Mouse (Mus musculus) limb, embryonic 15.5 days (tissue): ENCODE data around the gene Alx1. TPM values are rescaled to one million over a fixed set of nuclear protein-coding genes. Genes with fewer than 3 reads are reported as not detected.

Experiments used
- ATAC-seq: fragments of 200-750 bp; cut with Nextera tagmentation; 2 replicates; pipeline ENCODE4 v1.8.0; 2017; ENCODE audit warnings: low read depth, moderate TSS enrichment; ENCODE audit not compliant: insufficient number of reproducible peaks, low FRiP score, low TSS enrichment
- H3K27ac ChIP-seq: fragments of 300-500 bp; sonication (generic); 2 replicates; pipeline ENCODE4 v1.5.1; 2015; ENCODE audit warnings: moderate library complexity, mild to moderate bottlenecking, inconsistent platforms
- H3K27me3 ChIP-seq: fragments of 300-500 bp; sonication (generic); 2 replicates; pipeline ENCODE4 v1.6.1; 2015; ENCODE audit warnings: inconsistent platforms
- H3K36me3 ChIP-seq: fragments of 300-500 bp; sonication (generic); 2 replicates; pipeline ENCODE4 v1.6.1; 2015; ENCODE audit warnings: inconsistent platforms
- H3K4me1 ChIP-seq: fragments of 300-500 bp; sonication (generic); 2 replicates; pipeline ENCODE4 v1.6.1; 2015; ENCODE audit warnings: inconsistent platforms
- H3K4me2 ChIP-seq: fragments of 300-500 bp; sonication (generic); 2 replicates; pipeline ENCODE4 v1.6.1; 2015; ENCODE audit warnings: mild to moderate bottlenecking, inconsistent platforms
- H3K4me3 ChIP-seq: fragments of 300-500 bp; sonication (generic); 2 replicates; pipeline ENCODE4 v1.5.1; 2015; ENCODE audit warnings: mild to moderate bottlenecking, inconsistent platforms
- H3K9ac ChIP-seq: fragments of 300-500 bp; sonication (generic); 2 replicates; pipeline ENCODE4 v1.6.1; 2015; ENCODE audit warnings: inconsistent platforms
- H3K9me3 ChIP-seq: fragments of 300-500 bp; sonication (generic); 2 replicates; pipeline ENCODE4 v1.6.1; 2016; ENCODE audit warnings: inconsistent platforms
- WGBS: fragments of 180-500 bp; shearing (Covaris S2); methylation state at CpG from one replicate; pipeline ENCODE4 v1.1.7; 2015; 5-methylcytosine and 5-hydroxymethylcytosine counted together
- polyA plus RNA-seq: library from polyadenylated mRNA; unstranded; fragments of >200 nt; fragmentation: Nextera tagmentation; extraction: Ambion mirVana; gene quantifications from 2 replicates; pipeline ENCODE4 v1.2.1, GENCODE M21; 2015

The Alx1 gene
- polyA plus RNA-seq, 1 experiment from 2014 or later, result 1.4 TPM

- no peak for ATAC-seq
- no peak overlapping the region for H3K9ac ChIP-seq
- no peaks in the 10 kb centered on the region for H3K27me3 ChIP-seq
- WGBS, result 66% methylated on average over 2 of the region's 2 CpGs
- no peaks in the 10 kb centered on the region for H3K9me3 ChIP-seq
- no peak overlapping the region for H3K27ac ChIP-seq
- no peaks in the 10 kb centered on the region for H3K4me1 ChIP-seq
- no peak overlapping the region for H3K4me3 ChIP-seq
- no peak overlapping the region for H3K4me2 ChIP-seq
- H3K36me3 ChIP-seq, result no peaks in the 10 kb centered on the region
These were observed 27.5 kb downstream of the Alx1 start for GRCm38 (mm10) chr10:103002556-103002955.

GRCm38 (mm10) chr10:103000902-103001301 is 29.1 kb downstream of the Alx1 start:
- Histone ChIP-seq H3K27me3 (no peaks in the 10 kb centered on the region), H3K36me3 (no peaks in the 10 kb centered on the region), H3K4me3 (no peak overlapping the region), H3K4me1 (no peaks in the 10 kb centered on the region), H3K27ac (no peak overlapping the region), H3K4me2 (no peak overlapping the region), H3K9ac (no peak overlapping the region), H3K9me3 (no peaks in the 10 kb centered on the region)
- ATAC-seq, result no peak
- WGBS, result 22% methylated on average over 8 of the region's 8 CpGs

GRCm38 (mm10) chr10:102999584-102999983 is 30.4 kb downstream of the Alx1 start:
- H3K27ac ChIP-seq, result no peak overlapping the region
- ATAC-seq, result no peak
- no peaks in the 10 kb centered on the region for H3K36me3 ChIP-seq
- no peaks in the 10 kb centered on the region for H3K9me3 ChIP-seq
- H3K4me1 ChIP-seq, result no peaks in the 10 kb centered on the region
- H3K27me3 ChIP-seq, result no peaks in the 10 kb centered on the region
- H3K9ac ChIP-seq, result no peak overlapping the region
- no peak overlapping the region for H3K4me2 ChIP-seq
- H3K4me3 ChIP-seq, result no peak overlapping the region

- Histone ChIP-seq H3K27ac (no peak overlapping the region), H3K9me3 (no peaks in the 10 kb centered on the region), H3K4me3 (no peak overlapping the region), H3K4me1 (no peaks in the 10 kb centered on the region), H3K4me2 (no peak overlapping the region), H3K27me3 (no peaks in the 10 kb centered on the region), H3K36me3 (no peaks in the 10 kb centered on the region), H3K9ac (no peak overlapping the region)
- no peak for ATAC-seq
- 77% methylated on average over 5 of the region's 5 CpGs for WGBS
These were observed 54.9 kb downstream of the Alx1 start for GRCm38 (mm10) chr10:102975106-102975505.

- ATAC-seq, result no peak
- Histone ChIP-seq H3K36me3 (no peaks in the 10 kb centered on the region), H3K9ac (no peak overlapping the region), H3K4me1 (no peaks in the 10 kb centered on the region), H3K9me3 (no peaks in the 10 kb centered on the region), H3K4me3 (no peak overlapping the region), H3K27ac (no peak overlapping the region), H3K27me3 (no peaks in the 10 kb centered on the region), H3K4me2 (no peak overlapping the region)
- 89% methylated on average over 2 of the region's 2 CpGs for WGBS
These were observed 70.4 kb downstream of the Alx1 start for GRCm38 (mm10) chr10:102959602-102960001.

Other genes starting within 250 kb of the Alx1 start
- gene Lrriq1, start 206.1 kb upstream of the Alx1 start, polyA plus RNA-seq, result 0.14 and 0.18 TPM in 2 replicates